Mouse (Mus musculus) limb, embryonic 14.5 days (tissue): ENCODE data around the gene Hk1. TPM values are rescaled to one million over a fixed set of nuclear protein-coding genes. Genes with fewer than 3 reads are reported as not detected.
A peak's percentile ranks its signal among the peaks of the same experiment; 100 is the strongest.

ENCODE experiments used
- ATAC-seq: fragments of 200-750 bp; cut with Nextera tagmentation; 2 replicates; pipeline ENCODE4 v1.8.0; 2017; ENCODE audit warnings: low read depth, moderate number of reproducible peaks, moderate TSS enrichment; ENCODE audit not compliant: low FRiP score
- DNase-seq: peaks from one replicate; pipeline ENCODE4 v3.0.0-alpha.2; 2015; ENCODE audit warnings: low spot score
- H3K27ac ChIP-seq: fragments of 300-500 bp; sonication (generic); replicated peaks from 2 replicates; pipeline ENCODE4 v1.5.1; 2014; ENCODE audit warnings: low read depth, mild to moderate bottlenecking, low read length, moderate library complexity, mixed read lengths
- H3K27me3 ChIP-seq: fragments of 300-500 bp; sonication (generic); 2 replicates; pipeline ENCODE4 v1.6.1; 2014; ENCODE audit warnings: low read length, mixed read lengths; ENCODE audit not compliant: control insufficient read depth, insufficient read depth
- H3K36me3 ChIP-seq: fragments of 300-500 bp; sonication (generic); 2 replicates; pipeline ENCODE4 v1.6.1; 2014; ENCODE audit warnings: mild to moderate bottlenecking, low read length, moderate library complexity, mixed read lengths; ENCODE audit not compliant: control insufficient read depth, insufficient read depth
- H3K4me1 ChIP-seq: fragments of 300-500 bp; sonication (generic); 2 replicates; pipeline ENCODE4 v1.6.1; 2014; ENCODE audit warnings: antibody characterized with exemption, low read length, mixed read lengths; ENCODE audit not compliant: control insufficient read depth, insufficient read depth
- H3K4me2 ChIP-seq: fragments of 300-500 bp; sonication (generic); replicated peaks from 2 replicates; pipeline ENCODE4 v1.6.1; 2014; ENCODE audit warnings: low read depth, mild to moderate bottlenecking, low read length, moderate library complexity; ENCODE audit not compliant: severe bottlenecking
- H3K4me3 ChIP-seq: fragments of 300-500 bp; sonication (generic); replicated peaks from 2 replicates; pipeline ENCODE4 v1.5.1; 2014; ENCODE audit warnings: low read length
- H3K9ac ChIP-seq: fragments of 300-500 bp; sonication (generic); 2 replicates; pipeline ENCODE4 v1.6.1; 2014; ENCODE audit warnings: mild to moderate bottlenecking, low read depth, low read length, moderate library complexity; ENCODE audit not compliant: severe bottlenecking
- H3K9me3 ChIP-seq: fragments of 300-500 bp; sonication (generic); 2 replicates; pipeline ENCODE4 v1.6.1; 2016; ENCODE audit warnings: low read length; ENCODE audit not compliant: control insufficient read depth
- POLR2A ChIP-seq: fragments of 200-500 bp; IDR thresholded peaks from 2 replicates; pipeline ENCODE4 v1.8.0; 2012; ENCODE audit warnings: inconsistent platforms, mild to moderate bottlenecking, moderate library complexity, borderline replicate concordance; ENCODE audit not compliant: insufficient read depth, insufficient read length; ENCODE audit errors: extremely low read depth
- WGBS: fragments of 180-500 bp; shearing (Covaris S2); extraction: QIAGEN DNeasy Blood & Tissue Kit; methylation state at CpG from one replicate; pipeline ENCODE4 v1.1.7; 2014; 5-methylcytosine and 5-hydroxymethylcytosine counted together
- polyA plus RNA-seq, 2 experiments: library from polyadenylated mRNA; depleted of rRNA in 1 of 2; stranded (reverse) in 1 of 2; unstranded in 1 of 2; fragments of >200 nt; fragmentation: Nextera tagmentation in 1 of 2; extraction: Ambion mirVana in 1 of 2; gene quantifications; 2 replicates each; pipeline versions ENCODE4 v1.2.1 to v1.2.3; 2012 to 2014

Gene Hk1
- polyA plus RNA-seq, 2 experiments = 29.2 to 32.1 TPM

GRCm38 (mm10) chr10:62269278-62269677 is 110.4 kb downstream of the Hk1 start:
- DNase-seq = no peak
- peaks cover 48% of the 10 kb centered on the region for H3K36me3 ChIP-seq
- H3K27me3 ChIP-seq = no peaks in the 10 kb centered on the region
- no peaks in the 10 kb centered on the region for H3K9me3 ChIP-seq
- no peaks in the 10 kb centered on the region for H3K4me1 ChIP-seq
- H3K4me3 ChIP-seq = no peak overlapping the region
- H3K4me2 ChIP-seq = no peak overlapping the region
- no peak overlapping the region for H3K27ac ChIP-seq
- TF ChIP-seq POLR2A = no peak
- ATAC-seq = no peak
- 86% methylated on average over 16 of the region's 16 CpGs for WGBS
- no peak overlapping the region for H3K9ac ChIP-seq

GRCm38 (mm10) chr10:62264299-62264698 is 115.4 kb downstream of the Hk1 start:
- ATAC-seq (no peak), DNase-seq (no peak)
- Histone ChIP-seq H3K4me2 (no peak overlapping the region), H3K9me3 (no peaks in the 10 kb centered on the region), H3K27ac (no peak overlapping the region), H3K9ac (no peak overlapping the region), H3K27me3 (no peaks in the 10 kb centered on the region), H3K4me3 (no peak overlapping the region), H3K4me1 (no peaks in the 10 kb centered on the region), H3K36me3 (peaks cover 12% of the 10 kb centered on the region; the same call in 1 of the 2 replicates)
- 33% methylated on average over 2 of the region's 2 CpGs for WGBS
- TF ChIP-seq POLR2A = no peak

- H3K4me1 ChIP-seq = no peaks in the 10 kb centered on the region
- no peak overlapping the region for H3K4me3 ChIP-seq
- H3K9me3 ChIP-seq = no peaks in the 10 kb centered on the region
- TF ChIP-seq POLR2A = no peak
- H3K9ac ChIP-seq = no peak overlapping the region
- no peaks in the 10 kb centered on the region for H3K36me3 ChIP-seq
- no peak overlapping the region for H3K4me2 ChIP-seq
- H3K27ac ChIP-seq = no peak overlapping the region
- ATAC-seq (peak; percentile 41; the same call in 1 of the 2 replicates), DNase-seq (peak; percentile 60)
- 13% methylated on average over 18 of the region's 18 CpGs for WGBS
- no peaks in the 10 kb centered on the region for H3K27me3 ChIP-seq
These were observed 118.4 kb downstream of the Hk1 start for GRCm38 (mm10) chr10:62261115-62261886.

GRCm38 (mm10) chr10:62258298-62258697 is 121.4 kb downstream of the Hk1 start:
- no peaks in the 10 kb centered on the region for H3K27me3 ChIP-seq
- H3K4me2 ChIP-seq = no peak overlapping the region
- H3K4me1 ChIP-seq = no peaks in the 10 kb centered on the region
- H3K36me3 ChIP-seq = no peaks in the 10 kb centered on the region
- DNase-seq (no peak), ATAC-seq (no peak)
- no peak overlapping the region for H3K4me3 ChIP-seq
- no peak overlapping the region for H3K9ac ChIP-seq
- no peaks in the 10 kb centered on the region for H3K9me3 ChIP-seq
- H3K27ac ChIP-seq = no peak overlapping the region
- 90% methylated on average over 5 of the region's 5 CpGs for WGBS
- no peak for TF ChIP-seq POLR2A

DNA sequence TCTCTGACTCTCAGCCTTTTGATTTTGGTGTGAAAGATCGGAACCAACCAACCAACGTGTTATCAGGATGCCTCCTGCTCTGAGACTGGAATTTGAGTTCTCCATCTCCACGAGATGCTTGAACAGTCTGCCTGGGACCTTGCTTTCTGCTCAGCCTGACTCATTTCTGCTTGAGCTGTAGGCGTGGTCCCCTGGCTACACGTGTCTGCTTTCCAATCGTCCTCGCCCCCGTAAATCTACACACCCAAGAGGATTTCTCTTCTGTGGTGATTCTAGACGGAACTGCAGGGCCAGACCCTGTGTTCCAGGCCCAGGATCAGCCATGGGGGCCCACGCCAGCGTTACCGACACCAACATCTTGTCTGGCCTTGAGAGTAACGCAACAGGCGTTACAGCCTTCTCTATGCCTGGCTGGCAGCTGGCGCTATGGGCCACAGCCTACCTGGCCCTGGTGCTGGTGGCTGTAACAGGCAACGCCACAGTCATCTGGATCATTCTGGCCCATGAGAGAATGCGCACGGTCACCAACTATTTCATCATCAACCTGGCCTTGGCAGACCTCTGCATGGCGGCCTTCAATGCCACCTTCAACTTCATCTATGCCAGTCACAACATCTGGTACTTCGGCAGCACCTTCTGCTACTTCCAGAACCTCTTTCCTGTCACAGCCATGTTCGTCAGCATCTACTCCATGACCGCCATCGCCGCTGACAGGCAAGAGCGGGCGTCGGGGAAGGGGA is 127.0 kb downstream of the Hk1 start:
- 84% methylated on average over 27 of the region's 27 CpGs for WGBS
- no peak for DNase-seq

More for the DNA sequence above, 127.0 kb downstream of the Hk1 start:
- TF ChIP-seq POLR2A = no peak
- Histone ChIP-seq H3K27ac (no peak overlapping the region), H3K36me3 (no peaks in the 10 kb centered on the region), H3K4me2 (no peak overlapping the region), H3K27me3 (no peaks in the 10 kb centered on the region), H3K4me3 (no peak overlapping the region), H3K9me3 (no peaks in the 10 kb centered on the region), H3K9ac (no peak overlapping the region), H3K4me1 (no peaks in the 10 kb centered on the region)
- ATAC-seq = no peak
